In genomic region chr6:125087937-125088336, GRCm38 (mm10) we compare ENCODE assay signal across 10 mouse cellular contexts. TPM values are rescaled to one million over a fixed set of nuclear protein-coding genes. Genes with fewer than 3 reads are reported as not detected.
A peak's percentile ranks its signal among the peaks of the same experiment; 100 is the strongest.
DNase-seq lines count a peak whose midpoint lies in the region; ATAC-seq lines count a peak whose summit lies in the region.
"Had no signal": no experiment of that assay in that cellular context is flagged by ENCODE, and none has a peak within 500 bp of the region (broad histone marks: within the 10 kb centered on the region; RNA-seq: fewer than 3 reads in every experiment).

No protein-coding gene starts in this region.

- H3K27ac ChIP-seq in heart, embryonic 10.5 days, result peak overlapping the region; percentile 90
- H3K27ac ChIP-seq in embryonic facial prominence, embryonic 10.5 days (replicated peaks), result peak overlapping the region; percentile 94
- peak overlapping the region; percentile 94 for H3K27ac ChIP-seq in hindbrain, embryonic 14.5 days
- peak overlapping the region; percentile 95 for H3K27ac ChIP-seq in midbrain, embryonic 10.5 days (replicated peaks)

- no peak overlapping the region for H3K4me2 ChIP-seq in hindbrain, embryonic 14.5 days (replicated peaks)

- no peak overlapping the region for H3K9ac ChIP-seq in hindbrain, embryonic 14.5 days

- no peak for ATAC-seq in hindbrain, embryonic 14.5 days (ENCODE audit: low FRiP score)

- peaks cover 7% of the 10 kb centered on the region; the same call in 1 of the 2 replicates for H3K27me3 ChIP-seq in heart, embryonic 10.5 days (ENCODE audit: insufficient read depth, poor library complexity, severe bottlenecking)
- 0 out of 2 replicates have a peak, but pooled peaks cover 6% of the 10 kb centered on the region for H3K27me3 ChIP-seq in embryonic facial prominence, embryonic 10.5 days (replicated peaks; ENCODE audit: low read depth, poor library complexity, severe bottlenecking)
- H3K27me3 ChIP-seq in hindbrain, embryonic 14.5 days (ENCODE audit: control insufficient read depth, insufficient read depth, low read length), result no peaks in the 10 kb centered on the region
- peaks cover 6% of the 10 kb centered on the region for H3K27me3 ChIP-seq in midbrain, embryonic 10.5 days (ENCODE audit: low read depth, poor library complexity, severe bottlenecking)
- H3K27me3 ChIP-seq: megakaryocyte, embryonic 14.5 days had no signal

- WGBS in heart, embryonic 10.5 days, result 83% methylated on average over 3 of the region's 3 CpGs
- WGBS in embryonic facial prominence, embryonic 10.5 days, result 81% methylated on average over 3 of the region's 3 CpGs
- 69% methylated on average over 3 of the region's 3 CpGs for WGBS in hindbrain, embryonic 14.5 days
- 72% methylated on average over 3 of the region's 3 CpGs for WGBS in midbrain, embryonic 10.5 days

- H3K4me1 ChIP-seq in heart, embryonic 10.5 days, result peaks cover 34% of the 10 kb centered on the region
- H3K4me1 ChIP-seq in embryonic facial prominence, embryonic 10.5 days, result peaks cover 41% of the 10 kb centered on the region
- H3K4me1 ChIP-seq in hindbrain, embryonic 14.5 days (replicated peaks; ENCODE audit: control insufficient read depth, insufficient read depth, low read length), result peaks cover 22% of the 10 kb centered on the region
- peaks cover 51% of the 10 kb centered on the region for H3K4me1 ChIP-seq in midbrain, embryonic 10.5 days

- H3K36me3 ChIP-seq in heart, embryonic 10.5 days, result no peaks in the 10 kb centered on the region
- H3K36me3 ChIP-seq in embryonic facial prominence, embryonic 10.5 days (replicated peaks), result no peaks in the 10 kb centered on the region
- no peaks in the 10 kb centered on the region for H3K36me3 ChIP-seq in hindbrain, embryonic 14.5 days (replicated peaks; ENCODE audit: control insufficient read depth, insufficient read depth)
- H3K36me3 ChIP-seq in midbrain, embryonic 10.5 days, result no peaks in the 10 kb centered on the region

- no peak overlapping the region for H3K4me3 ChIP-seq in heart, embryonic 10.5 days
- H3K4me3 ChIP-seq in embryonic facial prominence, embryonic 10.5 days, result 0 out of 2 replicates have a peak overlapping the region, but pooled peaks have one; percentile 46
- H3K4me3 ChIP-seq in hindbrain, embryonic 14.5 days (replicated peaks; ENCODE audit: low read length), result no peak overlapping the region
- 0 out of 2 replicates have a peak overlapping the region, but pooled peaks have one; percentile 50 for H3K4me3 ChIP-seq in midbrain, embryonic 10.5 days

- no peak for DNase-seq in heart, embryonic 10.5 days (ENCODE audit: low spot score)
- DNase-seq in heart, adult 18-20 months, result no peak
- DNase-seq in embryonic facial prominence, embryonic 10.5 days (ENCODE audit: low spot score), result no peak
- DNase-seq in hindbrain, embryonic 14.5 days (ENCODE audit: low spot score), result no peak
- DNase-seq in midbrain, embryonic 10.5 days (ENCODE audit: low spot score), result no peak
- no peak for DNase-seq in cerebellum, adult 8-10 months
- DNase-seq in cerebellum, postnatal 4 days (ENCODE audit: low spot score in 2 of 2), result no peak
- DNase-seq in left cerebral cortex, adult 8-10 months (ENCODE audit: low spot score in 2 of 2), result no peak

- H3K9me3 ChIP-seq in heart, embryonic 10.5 days, result no peaks in the 10 kb centered on the region
- H3K9me3 ChIP-seq in embryonic facial prominence, embryonic 10.5 days, result no peaks in the 10 kb centered on the region
- H3K9me3 ChIP-seq in hindbrain, embryonic 14.5 days (ENCODE audit: control insufficient read depth, low read length), result no peaks in the 10 kb centered on the region
- no peaks in the 10 kb centered on the region for H3K9me3 ChIP-seq in midbrain, embryonic 10.5 days (replicated peaks)
- H3K9me3 ChIP-seq: megakaryocyte, embryonic 14.5 days had no signal

RNA-seq across cellular contexts. Expression of gene Chd4, which starts 7.8 kb away (rescaled TPM):
- 75.0 and 88.6 TPM in 2 replicates for polyA plus RNA-seq in heart, embryonic 10.5 days (2016; fragmentation: Nextera tagmentation; extraction: Ambion mirVana)
- total RNA-seq in heart, adult 18-20 months (2021), result 100 to 1,000 TPM; 105 to 111 TPM
- polyA plus RNA-seq in embryonic facial prominence, embryonic 10.5 days (2016; fragmentation: Nextera tagmentation; extraction: Ambion mirVana), result 102 and 105 TPM in 2 replicates
- polyA plus RNA-seq in hindbrain, embryonic 14.5 days (2014; fragmentation: Nextera tagmentation; extraction: Ambion mirVana), result 68.5 and 78.0 TPM in 2 replicates
- 90.7 and 103 TPM in 2 replicates for polyA plus RNA-seq in midbrain, embryonic 10.5 days (2016; fragmentation: Nextera tagmentation; extraction: Ambion mirVana)
- 100 to 1,000 TPM; 161 to 176 (median 173) TPM for total RNA-seq in left cerebral cortex, adult 8-10 months (2022)

RNA-seq across cellular contexts. Expression of gene Lpar5, which starts 20.2 kb away (rescaled TPM):
- polyA plus RNA-seq in heart, embryonic 10.5 days (2016; fragmentation: Nextera tagmentation; extraction: Ambion mirVana), result 0.37 and 0.38 TPM in 2 replicates
- total RNA-seq in heart, adult 18-20 months (2021), result under 1 TPM; 0.25 to 0.62 TPM
- polyA plus RNA-seq in embryonic facial prominence, embryonic 10.5 days (2016; fragmentation: Nextera tagmentation; extraction: Ambion mirVana), result 0.10 and 0.21 TPM in 2 replicates
- 0.50 and 0.51 TPM in 2 replicates for polyA plus RNA-seq in hindbrain, embryonic 14.5 days (2014; fragmentation: Nextera tagmentation; extraction: Ambion mirVana)
- 0.16 and 0.19 TPM in 2 replicates for polyA plus RNA-seq in midbrain, embryonic 10.5 days (2016; fragmentation: Nextera tagmentation; extraction: Ambion mirVana)
- 1 to 10 TPM in 2 of 4 experiments, under 1 TPM in 2; 0.44 to 1.9 (median 0.82) TPM for total RNA-seq in left cerebral cortex, adult 8-10 months (2022)
- polyA plus RNA-seq: heart, embryonic 14.5 days had no signal

RNA-seq across cellular contexts. Expression of gene Acrbp, which starts 38.4 kb away (rescaled TPM):
- polyA plus RNA-seq in heart, embryonic 10.5 days (2016; fragmentation: Nextera tagmentation; extraction: Ambion mirVana), result 4.8 and 8.0 TPM in 2 replicates
- 1 to 10 TPM in 1 of 2 experiments, under 1 TPM in 1; 0.99 to 2.7 TPM for total RNA-seq in heart, adult 18-20 months (2021)
- 15.9 and 17.8 TPM in 2 replicates for polyA plus RNA-seq in embryonic facial prominence, embryonic 10.5 days (2016; fragmentation: Nextera tagmentation; extraction: Ambion mirVana)
- polyA plus RNA-seq in hindbrain, embryonic 14.5 days (2014; fragmentation: Nextera tagmentation; extraction: Ambion mirVana), result 17.1 and 18.7 TPM in 2 replicates
- 10.1 and 14.2 TPM in 2 replicates for polyA plus RNA-seq in midbrain, embryonic 10.5 days (2016; fragmentation: Nextera tagmentation; extraction: Ambion mirVana)
- 10 to 100 TPM in 2 of 4 experiments, 1 to 10 TPM in 2; 8.6 to 12.1 (median 10.1) TPM for total RNA-seq in left cerebral cortex, adult 8-10 months (2022)

RNA-seq across cellular contexts. Expression of gene Nop2, which starts 43.8 kb away (rescaled TPM):
- polyA plus RNA-seq in heart, embryonic 10.5 days (2016; fragmentation: Nextera tagmentation; extraction: Ambion mirVana), result 73.2 and 92.7 TPM in 2 replicates
- total RNA-seq in heart, adult 18-20 months (2021), result 10 to 100 TPM; 19.2 to 20.1 TPM
- polyA plus RNA-seq in embryonic facial prominence, embryonic 10.5 days (2016; fragmentation: Nextera tagmentation; extraction: Ambion mirVana), result 94.1 and 99.4 TPM in 2 replicates
- polyA plus RNA-seq in hindbrain, embryonic 14.5 days (2014; fragmentation: Nextera tagmentation; extraction: Ambion mirVana), result 40.3 and 48.4 TPM in 2 replicates
- 72.6 and 86.4 TPM in 2 replicates for polyA plus RNA-seq in midbrain, embryonic 10.5 days (2016; fragmentation: Nextera tagmentation; extraction: Ambion mirVana)
- total RNA-seq in left cerebral cortex, adult 8-10 months (2022), result 10 to 100 TPM; 25.4 to 28.2 (median 27.2) TPM

RNA-seq across cellular contexts. Expression of gene Ing4, which starts 48.4 kb away (rescaled TPM):
- polyA plus RNA-seq in heart, embryonic 10.5 days (2016; fragmentation: Nextera tagmentation; extraction: Ambion mirVana), result 74.4 and 84.5 TPM in 2 replicates
- 10 to 100 TPM; 22.4 to 26.6 TPM for total RNA-seq in heart, adult 18-20 months (2021)
- polyA plus RNA-seq in embryonic facial prominence, embryonic 10.5 days (2016; fragmentation: Nextera tagmentation; extraction: Ambion mirVana), result 125 and 137 TPM in 2 replicates
- 112 and 113 TPM in 2 replicates for polyA plus RNA-seq in hindbrain, embryonic 14.5 days (2014; fragmentation: Nextera tagmentation; extraction: Ambion mirVana)
- polyA plus RNA-seq in midbrain, embryonic 10.5 days (2016; fragmentation: Nextera tagmentation; extraction: Ambion mirVana), result 121 and 149 TPM in 2 replicates
- 10 to 100 TPM; 52.5 to 59.2 (median 54.2) TPM for total RNA-seq in left cerebral cortex, adult 8-10 months (2022)

Comparison
In these comparisons a context has a peak if more than half of its experiments do, and no peak if none do; other contexts are left out.
1. H3K4me3 ChIP-seq: peak in embryonic facial prominence, embryonic 10.5 days (single experiment) and midbrain, embryonic 10.5 days (single experiment); none in heart, embryonic 10.5 days (single experiment) and hindbrain, embryonic 14.5 days (single experiment).
2. Peak in every context shown above with its lines, with median percentiles within 50 percentile points of each other: H3K27ac ChIP-seq.